Mouse (Mus musculus) liver, embryonic 11.5 days (tissue): ENCODE results near the gene Eml3. TPM values are rescaled to one million over a fixed set of nuclear protein-coding genes. Genes with fewer than 3 reads are reported as not detected.
"Not testable (repeated sequence)": the region's sequence is repeated elsewhere in the genome, so short reads cannot be mapped to it uniquely, and the experiment has no call there.

ENCODE experiments used
- ATAC-seq: fragments of 200-750 bp; cut with Nextera tagmentation; replicated peaks from 2 replicates; pipeline ENCODE4 v1.8.0; 2017; ENCODE audit warnings: moderate number of reproducible peaks, mild to moderate bottlenecking, moderate TSS enrichment, moderate library complexity; ENCODE audit not compliant: low FRiP score
- DNase-seq: peaks from one replicate; pipeline ENCODE4 v3.0.0-alpha.2; 2017; ENCODE audit warnings: low spot score
- H3K27ac ChIP-seq: fragments of 300-500 bp; sonication (generic); 2 replicates; pipeline ENCODE4 v1.5.1; 2014; ENCODE audit warnings: mild to moderate bottlenecking, low read depth, low read length, control low read depth
- H3K27me3 ChIP-seq: fragments of 300-500 bp; sonication (generic); replicated peaks from 2 replicates; pipeline ENCODE4 v1.6.1; 2014; ENCODE audit warnings: low read length, mixed read lengths; ENCODE audit not compliant: control insufficient read depth, insufficient read depth
- H3K36me3 ChIP-seq: fragments of 300-500 bp; sonication (generic); 2 replicates; pipeline ENCODE4 v1.6.1; 2014; ENCODE audit warnings: mild to moderate bottlenecking, low read length, moderate library complexity, mixed read lengths; ENCODE audit not compliant: control insufficient read depth, insufficient read depth
- H3K4me1 ChIP-seq: fragments of 300-500 bp; sonication (generic); replicated peaks from 2 replicates; pipeline ENCODE4 v1.6.1; 2014; ENCODE audit warnings: low read length, mixed read lengths; ENCODE audit not compliant: control insufficient read depth, insufficient read depth
- H3K4me2 ChIP-seq: fragments of 300-500 bp; sonication (generic); 2 replicates; pipeline ENCODE4 v1.6.1; 2014; ENCODE audit warnings: mild to moderate bottlenecking, control low read depth, moderate library complexity
- H3K4me3 ChIP-seq: fragments of 300-500 bp; sonication (generic); 2 replicates; pipeline ENCODE4 v1.5.1; 2014; ENCODE audit warnings: low read depth, low read length, control low read depth
- H3K9ac ChIP-seq: fragments of 300-500 bp; sonication (generic); 2 replicates; pipeline ENCODE4 v1.6.1; 2014; ENCODE audit warnings: low read depth, low read length, control low read depth
- H3K9me3 ChIP-seq: fragments of 300-500 bp; sonication (generic); 2 replicates; pipeline ENCODE4 v1.6.1; 2016; ENCODE audit warnings: low read length, inconsistent platforms, mixed read lengths; ENCODE audit not compliant: control insufficient read depth
- WGBS: fragments of 180-500 bp; shearing (Covaris S2); extraction: QIAGEN DNeasy Blood & Tissue Kit; methylation state at CpG from one replicate; pipeline ENCODE4 v1.1.7; 2014; 5-methylcytosine and 5-hydroxymethylcytosine counted together
- polyA plus RNA-seq: library from polyadenylated mRNA; unstranded; fragments of >200 nt; fragmentation: Nextera tagmentation; extraction: Ambion mirVana; gene quantifications from 2 replicates; pipeline ENCODE4 v1.2.1, GENCODE M21; 2014

The Eml3 gene
- polyA plus RNA-seq, 1 experiment from 2014 or later = 26.1 TPM

DNA sequence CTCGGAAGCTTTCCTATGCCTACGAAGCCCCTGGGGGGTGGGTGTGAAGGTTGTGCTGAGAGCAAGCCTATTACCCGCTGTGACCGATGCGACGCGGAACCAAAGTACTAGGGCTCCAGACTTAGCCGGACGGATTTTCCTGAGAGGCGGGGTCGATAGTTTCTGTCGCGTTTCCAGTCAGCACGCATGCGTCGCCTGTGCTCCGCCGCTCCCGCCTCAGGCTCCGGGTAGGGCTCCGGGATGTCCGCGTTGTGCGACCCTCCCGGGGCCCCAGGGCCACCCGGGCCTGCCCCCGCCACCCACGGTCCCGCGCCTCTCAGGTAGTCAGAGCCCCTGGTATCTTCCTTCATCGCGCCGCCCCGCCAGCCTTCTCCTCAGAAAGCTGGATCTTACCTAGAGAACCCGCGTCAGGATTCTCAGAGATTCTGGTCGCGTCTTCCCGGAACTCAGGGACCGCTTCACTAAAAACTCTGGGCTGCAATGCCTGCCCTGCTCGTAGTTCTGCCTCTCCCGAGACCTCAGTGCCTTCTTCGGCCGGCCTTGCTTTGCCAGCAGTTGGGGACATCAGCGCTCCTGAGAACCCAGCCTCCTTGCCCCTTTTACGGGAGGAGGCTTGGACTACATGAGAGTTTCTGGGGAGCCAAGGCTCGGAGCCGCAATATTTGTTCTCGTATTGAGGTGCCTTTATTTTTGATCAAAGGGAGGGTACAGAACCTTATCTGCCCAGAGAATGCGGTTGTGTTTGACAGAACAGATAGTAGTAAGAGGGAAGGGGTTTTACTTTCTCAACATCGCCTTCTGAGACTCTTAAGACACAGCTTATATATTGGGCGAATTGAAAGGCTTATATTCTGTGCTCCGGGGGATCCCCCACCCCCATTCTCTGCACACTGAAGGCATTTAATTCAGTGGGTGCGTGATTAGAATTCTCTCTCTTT, 36.3 kb upstream of the Eml3 start, which contains the start of gene Ints5:
Gene Ints5, plus strand, starts transcription at position 177 of the 938 bp plus-strand sequence.
- Histone ChIP-seq H3K4me1 (peaks cover 19% of the 10 kb centered on the region), H3K36me3 (peaks cover 17% of the 10 kb centered on the region; the same call in 1 of the 2 replicates), H3K27ac (peak within 1 kb of the TSS; percentile 92), H3K4me2 (peak within 1 kb of the TSS; percentile 70), H3K27me3 (no peaks in the 10 kb centered on the region), H3K4me3 (peak within 1 kb of the TSS; percentile 80), H3K9me3 (no peaks in the 10 kb centered on the region), H3K9ac (peak within 1 kb of the TSS; percentile 92)
- WGBS = 2% methylated on average over 54 of the region's 54 CpGs
- ATAC-seq (peak; percentile 69), DNase-seq (peak; percentile 86)

DNA sequence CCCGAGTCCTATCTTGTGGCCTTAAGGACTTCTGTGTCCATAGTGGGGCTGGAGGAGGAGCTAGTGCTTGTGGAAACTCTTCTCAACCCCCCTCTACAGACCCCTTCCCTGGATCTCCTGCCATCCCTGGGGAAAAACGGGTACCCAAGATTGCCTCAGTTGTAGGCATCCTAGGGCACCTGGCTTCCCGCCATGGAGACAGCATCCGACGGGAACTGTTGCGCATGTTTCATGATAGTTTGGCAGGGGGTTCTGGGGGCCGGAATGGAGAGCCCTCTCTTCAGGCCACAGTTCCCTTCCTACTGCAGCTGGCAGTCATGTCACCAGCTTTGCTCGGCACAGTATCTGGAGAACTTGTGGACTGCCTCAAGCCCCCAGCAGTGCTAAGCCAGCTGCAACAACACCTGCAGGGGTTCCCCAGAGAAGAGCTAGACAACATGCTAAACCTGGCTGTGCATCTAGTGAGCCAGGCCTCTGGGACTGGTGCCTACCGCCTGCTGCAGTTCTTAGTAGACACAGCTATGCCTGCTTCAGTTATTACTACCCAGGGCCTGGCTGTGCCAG, 33.9 kb upstream of the Eml3 start:
- 0 out of 2 replicates have a peak overlapping the region, but pooled peaks have one; percentile 12 for H3K4me3 ChIP-seq
- no peak overlapping the region; the same call in 1 of the 2 replicates for H3K9ac ChIP-seq
- ATAC-seq (no peak), DNase-seq (no peak)
- no peaks in the 10 kb centered on the region for H3K9me3 ChIP-seq
- H3K27me3 ChIP-seq = no peaks in the 10 kb centered on the region
- peaks cover 16% of the 10 kb centered on the region; the same call in 1 of the 2 replicates for H3K36me3 ChIP-seq
- no peak overlapping the region for H3K27ac ChIP-seq
- no peak overlapping the region for H3K4me2 ChIP-seq
- peaks cover 25% of the 10 kb centered on the region for H3K4me1 ChIP-seq
- 88% methylated on average over 9 of the region's 9 CpGs for WGBS

DNA sequence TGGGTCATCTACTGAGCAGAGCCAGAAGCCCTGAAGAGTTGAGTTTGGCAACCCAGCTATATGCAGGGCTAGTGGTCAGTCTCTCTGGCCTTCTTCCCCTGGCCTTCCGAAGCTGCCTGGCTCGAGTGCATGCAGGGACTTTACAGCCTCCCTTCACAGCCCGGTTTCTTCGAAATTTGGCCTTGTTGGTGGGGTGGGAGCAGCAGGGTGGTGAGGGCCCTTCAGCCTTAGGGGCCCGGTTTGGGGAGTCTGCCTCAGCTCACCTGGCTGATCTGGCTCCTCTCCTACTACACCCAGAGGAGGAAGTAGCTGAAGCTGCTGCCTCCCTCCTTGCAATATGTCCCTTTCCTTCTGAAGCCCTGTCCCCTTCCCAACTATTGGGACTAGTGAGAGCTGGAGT, 33.1 kb upstream of the Eml3 start:
- peaks cover 25% of the 10 kb centered on the region for H3K4me1 ChIP-seq
- H3K27ac ChIP-seq, H3K4me3 ChIP-seq, ATAC-seq, H3K9me3 ChIP-seq, H3K27me3 ChIP-seq, DNase-seq: not testable (repeated sequence)
- H3K36me3 ChIP-seq = peaks cover 13% of the 10 kb centered on the region; the same call in 1 of the 2 replicates
- peak overlapping the region; percentile 87 for H3K4me2 ChIP-seq
- peak overlapping the region; percentile 3; the same call in 1 of the 2 replicates for H3K9ac ChIP-seq
- 89% methylated on average over 5 of the region's 5 CpGs for WGBS

DNA sequence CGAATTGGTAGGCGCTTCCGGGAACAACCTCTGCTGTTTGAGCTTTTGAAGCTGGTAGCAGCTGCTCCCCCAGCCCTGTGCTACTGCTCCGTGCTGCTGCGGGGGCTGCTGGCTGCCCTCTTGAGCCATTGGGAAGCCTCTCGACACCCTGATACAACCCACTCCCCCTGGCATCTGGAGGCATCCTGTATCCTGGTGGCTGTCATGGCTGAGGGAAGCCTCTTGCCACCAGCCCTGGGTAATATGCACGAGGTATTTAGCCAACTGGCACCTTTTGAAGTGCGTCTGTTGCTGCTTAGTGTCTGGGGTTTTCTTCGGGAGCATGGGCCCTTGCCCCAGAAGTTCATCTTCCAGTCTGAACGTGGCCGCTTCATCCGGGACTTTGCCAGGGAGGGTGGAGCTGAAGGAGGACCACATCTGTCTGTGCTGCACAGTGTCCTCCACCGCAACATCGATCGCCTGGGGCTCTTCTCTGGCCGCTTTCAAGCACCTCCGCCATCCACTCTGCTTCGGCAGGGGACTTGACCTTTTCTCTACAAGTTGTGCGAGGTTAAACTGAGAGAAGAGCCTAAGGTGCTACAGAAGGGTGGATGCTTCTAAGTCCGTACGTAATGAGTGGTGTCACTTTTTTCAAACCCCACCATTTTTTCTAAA, 32.0 kb upstream of the Eml3 start:
- peak; percentile 25 for ATAC-seq
- H3K9me3 ChIP-seq, DNase-seq, H3K27me3 ChIP-seq: not testable (repeated sequence)
- Histone ChIP-seq H3K4me3 (peak overlapping the region; percentile 98), H3K27ac (peak overlapping the region; percentile 86), H3K4me2 (peak overlapping the region; percentile 87), H3K9ac (peak overlapping the region; percentile 58), H3K4me1 (peaks cover 25% of the 10 kb centered on the region), H3K36me3 (peaks cover 15% of the 10 kb centered on the region; the same call in 1 of the 2 replicates)
- WGBS = 35% methylated on average over 21 of the region's 21 CpGs

DNA sequence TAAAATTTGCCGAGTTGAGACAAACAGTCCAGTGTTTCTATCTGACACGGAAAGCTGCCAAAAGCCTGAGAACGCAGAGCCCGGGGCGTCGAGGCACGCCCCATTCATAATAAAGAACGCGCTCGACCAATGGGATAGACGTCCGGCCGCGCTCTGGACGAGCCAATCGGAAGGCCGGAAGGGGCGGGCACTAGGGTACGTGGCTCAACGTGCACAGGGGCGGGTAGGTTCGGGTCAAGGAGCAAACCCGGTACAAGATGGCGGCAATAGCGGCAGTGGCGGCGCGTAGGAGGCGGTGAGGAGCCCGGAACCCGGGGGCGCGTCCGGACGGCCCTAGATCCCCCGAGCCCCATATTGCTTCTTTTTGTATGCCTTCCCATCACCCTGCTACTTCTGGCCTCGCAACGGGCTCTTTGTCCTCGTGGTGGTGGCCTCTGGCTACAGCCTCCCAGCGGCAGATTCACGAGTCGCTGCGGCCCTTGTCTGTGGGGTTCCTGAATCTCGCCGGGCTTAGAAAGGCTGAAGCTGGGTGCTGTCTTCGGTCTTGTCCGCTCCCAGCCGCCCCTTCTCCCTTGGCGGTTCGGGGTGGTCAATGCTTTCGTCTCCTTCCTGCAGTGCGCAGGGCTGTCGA, 31.4 kb upstream of the Eml3 start, which contains the start of gene Ganab:
Gene Ganab, plus strand, starts transcription at position 207 of the 631 bp plus-strand sequence.
- Histone ChIP-seq H3K4me2 (peak within 1 kb of the TSS; percentile 87), H3K27me3 (no peaks in the 10 kb centered on the region), H3K4me1 (peaks cover 25% of the 10 kb centered on the region), H3K9ac (peak within 1 kb of the TSS; percentile 97), H3K9me3 (no peaks in the 10 kb centered on the region), H3K27ac (peak within 1 kb of the TSS; percentile 93), H3K4me3 (peak within 1 kb of the TSS; percentile 98), H3K36me3 (peaks cover 16% of the 10 kb centered on the region; the same call in 1 of the 2 replicates)
- WGBS = under 1% methylated on average over 53 of the region's 53 CpGs
- ATAC-seq (peak; percentile 98), DNase-seq (peak; percentile 95)

DNA sequence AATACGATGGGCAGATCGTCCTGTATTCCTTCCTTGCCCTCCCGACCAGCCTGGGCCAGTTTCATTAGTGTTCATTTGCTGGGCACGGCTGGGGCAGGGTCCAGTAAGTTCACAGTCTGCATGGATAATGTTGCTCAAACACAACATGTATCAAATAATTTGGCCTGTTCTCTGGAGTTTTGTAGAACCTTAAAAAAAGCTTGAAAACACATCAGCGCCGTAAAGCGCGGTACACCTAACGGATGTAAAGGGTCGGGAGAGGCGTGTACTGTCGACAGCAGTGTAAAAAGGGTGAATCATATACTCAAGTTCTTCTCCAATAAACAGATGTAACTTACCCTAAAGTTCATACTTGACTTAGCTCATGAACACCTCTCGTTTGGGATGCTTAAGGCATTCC, 30.8 kb upstream of the Eml3 start:
- peak overlapping the region; percentile 87 for H3K4me2 ChIP-seq
- ATAC-seq (peak; percentile 3; the same call in 1 of the 2 replicates), DNase-seq (no peak)
- peak overlapping the region; percentile 97 for H3K9ac ChIP-seq
- H3K4me3 ChIP-seq = peak overlapping the region; percentile 98
- WGBS = 7% methylated on average over 13 of the region's 13 CpGs
- peaks cover 20% of the 10 kb centered on the region; the same call in 1 of the 2 replicates for H3K36me3 ChIP-seq
- H3K9me3 ChIP-seq = no peaks in the 10 kb centered on the region
- H3K27ac ChIP-seq = peak overlapping the region; percentile 93
- H3K27me3 ChIP-seq = no peaks in the 10 kb centered on the region
- peaks cover 25% of the 10 kb centered on the region for H3K4me1 ChIP-seq

DNA sequence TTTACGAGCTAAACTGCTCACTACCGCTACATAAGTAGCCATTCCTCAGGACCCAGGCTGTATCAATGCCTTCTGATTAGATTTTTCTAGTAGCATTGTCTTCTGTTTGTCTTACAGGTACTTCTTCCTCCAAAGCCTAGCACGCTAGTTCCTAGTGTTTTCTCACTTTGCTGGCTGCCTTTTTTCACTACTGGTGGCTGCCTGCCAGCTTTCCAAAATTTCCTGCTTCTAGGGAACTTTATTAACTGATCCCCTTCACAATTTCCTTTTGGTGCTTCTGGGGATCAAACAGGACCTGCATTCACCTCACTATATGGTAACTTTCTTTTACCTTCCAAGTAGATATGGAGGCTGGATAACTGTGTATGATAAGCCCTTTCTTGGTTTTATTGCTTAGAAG, 30.3 kb upstream of the Eml3 start:
- no peaks in the 10 kb centered on the region for H3K27me3 ChIP-seq

DNA sequence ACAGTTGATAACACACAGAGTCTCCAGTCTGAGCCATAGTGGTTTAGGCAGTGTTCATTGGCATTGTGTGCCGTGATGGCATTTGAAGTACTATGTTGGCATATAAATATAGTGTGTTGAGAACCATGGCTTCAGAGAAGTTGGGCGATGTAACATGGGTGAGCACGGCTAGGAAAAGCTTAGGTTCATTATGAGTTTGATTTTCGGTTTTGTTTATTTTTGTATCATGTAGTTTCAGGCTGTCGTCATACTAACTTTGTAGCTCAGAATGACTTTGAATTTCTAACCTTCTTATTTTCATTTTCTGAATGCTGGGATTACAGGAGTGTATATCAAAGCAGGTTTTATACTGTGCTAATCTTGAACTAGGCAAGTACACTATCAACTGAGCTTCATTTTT, 25.9 kb upstream of the Eml3 start:
- Histone ChIP-seq H3K4me3 (no peak overlapping the region), H3K27me3 (no peaks in the 10 kb centered on the region), H3K27ac (no peak overlapping the region), H3K9ac (no peak overlapping the region), H3K4me2 (no peak overlapping the region), H3K4me1 (peaks cover 8% of the 10 kb centered on the region), H3K36me3 (peaks cover 45% of the 10 kb centered on the region), H3K9me3 (no peaks in the 10 kb centered on the region)
- ATAC-seq (no peak), DNase-seq (no peak)
- WGBS = 96% methylated on average over 5 of the region's 5 CpGs

More for the DNA sequence above, 30.3 kb upstream of the Eml3 start:
- Histone ChIP-seq H3K36me3 (peaks cover 20% of the 10 kb centered on the region; the same call in 1 of the 2 replicates), H3K9ac (peak overlapping the region; percentile 97), H3K4me2 (peak overlapping the region; percentile 87), H3K4me1 (peaks cover 25% of the 10 kb centered on the region), H3K9me3 (no peaks in the 10 kb centered on the region), H3K4me3 (peak overlapping the region; percentile 98), H3K27ac (no peak overlapping the region)
- WGBS = 41% methylated on average over 3 of the region's 3 CpGs
- ATAC-seq (no peak), DNase-seq (no peak)
